Mouse (Mus musculus) intestine, embryonic 16.5 days (tissue): ENCODE data around the gene Heatr5a. TPM values are rescaled to one million over a fixed set of nuclear protein-coding genes. Genes with fewer than 3 reads are reported as not detected.
A peak's percentile ranks its signal among the peaks of the same experiment; 100 is the strongest.

Experiments used
- ATAC-seq: fragments of 200-750 bp; cut with Nextera tagmentation; 2 replicates; pipeline ENCODE4 v1.8.0; 2017; ENCODE audit warnings: moderate TSS enrichment, moderate library complexity
- H3K27ac ChIP-seq: fragments of 300-500 bp; sonication (generic); 2 replicates; pipeline ENCODE4 v1.5.1; 2014; ENCODE audit warnings: mild to moderate bottlenecking, low read length
- H3K27me3 ChIP-seq: fragments of 300-500 bp; sonication (generic); replicated peaks from 2 replicates; pipeline ENCODE4 v1.6.1; 2014; ENCODE audit warnings: low read length, control low read depth, mixed read lengths; ENCODE audit not compliant: control insufficient read depth, insufficient read depth
- H3K36me3 ChIP-seq: fragments of 300-500 bp; sonication (generic); 2 replicates; pipeline ENCODE4 v1.6.1; 2014; ENCODE audit warnings: low read length, control low read depth; ENCODE audit not compliant: control insufficient read depth, insufficient read depth
- H3K4me1 ChIP-seq: fragments of 300-500 bp; sonication (generic); 2 replicates; pipeline ENCODE4 v1.6.1; 2014; ENCODE audit warnings: low read length, control low read depth, mixed read lengths; ENCODE audit not compliant: control insufficient read depth, insufficient read depth
- H3K4me2 ChIP-seq: fragments of 300-500 bp; sonication (generic); 2 replicates; pipeline ENCODE4 v1.6.1; 2014; ENCODE audit warnings: low read depth, low read length, control low read depth
- H3K4me3 ChIP-seq: fragments of 300-500 bp; sonication (generic); 2 replicates; pipeline ENCODE4 v1.5.1; 2014; ENCODE audit warnings: mild to moderate bottlenecking, low read length
- H3K9ac ChIP-seq: fragments of 300-500 bp; sonication (generic); 2 replicates; pipeline ENCODE4 v1.6.1; 2014; ENCODE audit warnings: low read depth, low read length
- H3K9me3 ChIP-seq: fragments of 300-500 bp; sonication (generic); 2 replicates; pipeline ENCODE4 v1.6.1; 2016; ENCODE audit warnings: low read length, control low read depth; ENCODE audit not compliant: control insufficient read depth
- WGBS: fragments of 180-500 bp; shearing (Covaris S2); extraction: QIAGEN DNeasy Blood & Tissue Kit; methylation state at CpG from one replicate; pipeline ENCODE4 v1.1.7; 2014; 5-methylcytosine and 5-hydroxymethylcytosine counted together
- polyA plus RNA-seq: library from polyadenylated mRNA; unstranded; fragments of >200 nt; fragmentation: Nextera tagmentation; extraction: Ambion mirVana; gene quantifications from 2 replicates; pipeline ENCODE4 v1.2.1, GENCODE M21; 2015

Gene Heatr5a
- polyA plus RNA-seq, 1 experiment from 2014 or later: 7.7 TPM

- ATAC-seq: no peak
Measured at GRCm38 (mm10) chr12:51947498-51947945, 23.6 kb downstream of the Heatr5a start.

GRCm38 (mm10) chr12:51945331-51945730 lies 25.8 kb downstream of the Heatr5a start:
- H3K36me3 ChIP-seq: peaks cover 18% of the 10 kb centered on the region; the same call in 1 of the 2 replicates
- H3K4me1 ChIP-seq: no peaks in the 10 kb centered on the region
- H3K27ac ChIP-seq: no peak overlapping the region
- H3K4me2 ChIP-seq: no peak overlapping the region
- no peak overlapping the region for H3K9ac ChIP-seq
- no peaks in the 10 kb centered on the region for H3K9me3 ChIP-seq
- WGBS: 94% methylated on average over 9 of the region's 9 CpGs
- no peak overlapping the region for H3K4me3 ChIP-seq
- ATAC-seq: no peak
- no peaks in the 10 kb centered on the region for H3K27me3 ChIP-seq

More at GRCm38 (mm10) chr12:51947498-51947945, 23.6 kb downstream of the Heatr5a start:
- Histone ChIP-seq H3K36me3 (peaks cover 24% of the 10 kb centered on the region; the same call in 1 of the 2 replicates), H3K4me1 (no peaks in the 10 kb centered on the region), H3K9me3 (no peaks in the 10 kb centered on the region), H3K27ac (no peak overlapping the region), H3K4me2 (no peak overlapping the region), H3K27me3 (no peaks in the 10 kb centered on the region), H3K9ac (no peak overlapping the region), H3K4me3 (no peak overlapping the region)
- 83% methylated on average over 10 of the region's 10 CpGs for WGBS

- ATAC-seq: no peak
- Histone ChIP-seq H3K4me1 (no peaks in the 10 kb centered on the region), H3K9me3 (no peaks in the 10 kb centered on the region), H3K4me2 (no peak overlapping the region), H3K36me3 (0 out of 2 replicates have a peak, but pooled peaks cover 2% of the 10 kb centered on the region), H3K9ac (no peak overlapping the region), H3K27me3 (no peaks in the 10 kb centered on the region), H3K27ac (no peak overlapping the region), H3K4me3 (no peak overlapping the region)
- 78% methylated on average over 4 of the region's 4 CpGs for WGBS
Measured at GRCm38 (mm10) chr12:51939848-51940247, 31.3 kb downstream of the Heatr5a start.

GRCm38 (mm10) chr12:51937938-51938337 lies 33.2 kb downstream of the Heatr5a start:
- H3K4me2 ChIP-seq: no peak overlapping the region
- H3K4me1 ChIP-seq: no peaks in the 10 kb centered on the region

GRCm38 (mm10) chr12:51929630-51930029 lies 41.5 kb downstream of the Heatr5a start:
- H3K9me3 ChIP-seq: no peaks in the 10 kb centered on the region
- no peak overlapping the region for H3K4me2 ChIP-seq
- H3K27ac ChIP-seq: no peak overlapping the region
- no peak overlapping the region for H3K9ac ChIP-seq
- no peaks in the 10 kb centered on the region for H3K4me1 ChIP-seq
- no peaks in the 10 kb centered on the region for H3K36me3 ChIP-seq
- 97% methylated on average over 2 of the region's 2 CpGs for WGBS
- H3K27me3 ChIP-seq: no peaks in the 10 kb centered on the region
- no peak for ATAC-seq
- H3K4me3 ChIP-seq: no peak overlapping the region

More at GRCm38 (mm10) chr12:51937938-51938337, 33.2 kb downstream of the Heatr5a start:
- no peak overlapping the region for H3K9ac ChIP-seq
- H3K27ac ChIP-seq: no peak overlapping the region
- H3K27me3 ChIP-seq: no peaks in the 10 kb centered on the region
- no peak for ATAC-seq
- WGBS: 85% methylated on average over 6 of the region's 6 CpGs
- 0 out of 2 replicates have a peak, but pooled peaks cover 2% of the 10 kb centered on the region for H3K36me3 ChIP-seq
- H3K4me3 ChIP-seq: no peak overlapping the region
- H3K9me3 ChIP-seq: no peaks in the 10 kb centered on the region

GRCm38 (mm10) chr12:51917191-51917590 lies 53.9 kb downstream of the Heatr5a start:
- H3K4me2 ChIP-seq: no peak overlapping the region
- 82% methylated on average over 2 of the region's 2 CpGs for WGBS
- H3K36me3 ChIP-seq: peaks cover 13% of the 10 kb centered on the region; the same call in 1 of the 2 replicates
- H3K4me1 ChIP-seq: no peaks in the 10 kb centered on the region
- no peak overlapping the region for H3K27ac ChIP-seq
- no peaks in the 10 kb centered on the region for H3K9me3 ChIP-seq
- H3K4me3 ChIP-seq: no peak overlapping the region
- no peak overlapping the region for H3K9ac ChIP-seq
- ATAC-seq: no peak
- H3K27me3 ChIP-seq: no peaks in the 10 kb centered on the region

- Histone ChIP-seq H3K27ac (peak overlapping the region; percentile 45; the same call in 1 of the 2 replicates), H3K36me3 (peaks cover 11% of the 10 kb centered on the region; the same call in 1 of the 2 replicates), H3K4me2 (no peak overlapping the region), H3K9me3 (no peaks in the 10 kb centered on the region), H3K27me3 (no peaks in the 10 kb centered on the region), H3K9ac (no peak overlapping the region), H3K4me3 (no peak overlapping the region), H3K4me1 (no peaks in the 10 kb centered on the region)
- 69% methylated on average over 12 of the region's 12 CpGs for WGBS
- peak; percentile 97 for ATAC-seq
Measured at GRCm38 (mm10) chr12:51914903-51915670, 56.0 kb downstream of the Heatr5a start.

GRCm38 (mm10) chr12:51909202-51909601 lies 61.9 kb downstream of the Heatr5a start:
- Histone ChIP-seq H3K4me1 (no peaks in the 10 kb centered on the region), H3K36me3 (peaks cover 7% of the 10 kb centered on the region; the same call in 1 of the 2 replicates), H3K9me3 (no peaks in the 10 kb centered on the region), H3K4me3 (no peak overlapping the region), H3K27me3 (no peaks in the 10 kb centered on the region), H3K27ac (no peak overlapping the region), H3K9ac (no peak overlapping the region), H3K4me2 (no peak overlapping the region)
- WGBS: 84% methylated on average over 5 of the region's 5 CpGs
- ATAC-seq: no peak

- 88% methylated on average over 3 of the region's 3 CpGs for WGBS
- Histone ChIP-seq H3K27me3 (no peaks in the 10 kb centered on the region), H3K9me3 (no peaks in the 10 kb centered on the region), H3K9ac (no peak overlapping the region), H3K4me1 (no peaks in the 10 kb centered on the region), H3K27ac (no peak overlapping the region), H3K4me2 (no peak overlapping the region), H3K4me3 (no peak overlapping the region), H3K36me3 (peaks cover 4% of the 10 kb centered on the region; the same call in 1 of the 2 replicates)
- no peak for ATAC-seq
Measured at GRCm38 (mm10) chr12:51907543-51907942, 63.6 kb downstream of the Heatr5a start.
